Mouse (Mus musculus): ENCODE results near the gene Gja6.

Gja6 gene

GRCm38 (mm10) chrX:160906952-160907351, at the start of gene Gja6:
Gene Gja6 (minus strand): TSS chrX:160907052.
- WGBS = 55% methylated on average over 4 of the region's 4 CpGs

- 61% methylated on average over 2 of the region's 2 CpGs for WGBS
Measured at GRCm38 (mm10) chrX:160949583-160949982, 42.7 kb upstream of the Gja6 start.

GRCm38 (mm10) chrX:160944722-160945121, 37.9 kb upstream of the Gja6 start:
- 63% methylated on average over 4 of the region's 4 CpGs for WGBS

GRCm38 (mm10) chrX:160935541-160935940, 28.7 kb upstream of the Gja6 start:
- 38% methylated on average over 1 of the region's 1 CpGs for WGBS

- 90% methylated on average over 1 of the region's 1 CpGs for WGBS
Measured at GRCm38 (mm10) chrX:160928870-160929269, 22.0 kb upstream of the Gja6 start.

GRCm38 (mm10) chrX:160919022-160919637, 12.3 kb upstream of the Gja6 start:
- 95% methylated on average over 3 of the region's 3 CpGs for WGBS

- 44% methylated on average over 4 of the region's 4 CpGs for WGBS
Measured at GRCm38 (mm10) chrX:160906477-160906876, 375 bp downstream of the Gja6 start.

GRCm38 (mm10) chrX:160905913-160906312, 939 bp downstream of the Gja6 start:
- 54% methylated on average over 4 of the region's 4 CpGs for WGBS

DNA sequence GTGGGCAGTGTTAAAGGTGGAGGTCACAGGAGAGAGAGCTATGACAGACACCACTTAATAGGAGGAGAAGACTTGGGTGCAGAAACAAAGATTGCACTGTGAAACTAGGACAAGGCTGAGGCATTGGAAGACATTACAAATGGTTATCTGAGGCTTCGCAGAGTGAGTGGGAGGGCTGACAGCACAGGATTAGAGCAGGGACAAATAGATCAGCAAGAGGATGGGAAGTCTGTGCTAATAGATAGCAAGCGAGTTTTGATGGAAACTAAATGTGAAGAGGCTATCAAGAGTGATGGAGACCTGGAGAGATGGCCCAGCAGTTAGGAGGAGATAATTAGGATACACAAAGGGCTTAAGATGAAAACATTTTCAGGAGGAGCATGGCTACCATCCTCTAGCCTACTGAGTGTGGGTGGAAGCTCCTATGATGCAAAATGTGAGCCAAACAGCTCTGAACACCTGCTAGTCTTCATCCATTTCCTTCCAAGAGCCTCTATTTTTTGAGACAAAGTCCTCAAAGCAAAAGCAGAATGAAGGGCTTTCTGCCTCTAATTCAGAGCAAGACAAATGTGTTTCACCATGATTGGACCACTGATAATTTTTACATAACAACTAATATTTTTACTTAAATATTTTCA, 1.7 kb downstream of the Gja6 start:
- WGBS = 36% methylated on average over 2 of the region's 2 CpGs

- 93% methylated on average over 2 of the region's 2 CpGs for WGBS
Measured at GRCm38 (mm10) chrX:160901118-160901517, 5.7 kb downstream of the Gja6 start.

DNA sequence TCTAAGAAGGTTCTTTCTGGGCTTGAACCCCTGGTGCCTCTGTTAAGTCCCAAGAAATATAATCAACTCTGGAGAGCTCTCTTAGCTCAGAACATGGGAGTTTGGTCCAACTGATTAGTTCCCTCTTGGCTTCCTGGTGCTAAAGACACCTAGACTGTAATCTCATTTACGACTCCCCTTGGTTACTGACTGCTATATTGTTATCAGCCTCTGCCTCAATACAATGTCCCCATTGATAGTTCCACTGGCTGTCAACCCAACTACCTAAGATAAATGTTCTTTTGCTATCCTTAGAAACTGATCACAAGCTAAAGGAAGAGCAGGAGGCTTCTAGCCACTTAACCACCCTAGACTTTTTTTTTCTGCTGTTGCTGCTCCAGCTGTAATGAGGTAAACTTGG, 14.8 kb downstream of the Gja6 start:
- WGBS = 63% methylated on average over 1 of the region's 1 CpGs

- 18% methylated on average over 2 of the region's 2 CpGs for WGBS
Measured at GRCm38 (mm10) chrX:160886301-160886700, 20.6 kb downstream of the Gja6 start.

DNA sequence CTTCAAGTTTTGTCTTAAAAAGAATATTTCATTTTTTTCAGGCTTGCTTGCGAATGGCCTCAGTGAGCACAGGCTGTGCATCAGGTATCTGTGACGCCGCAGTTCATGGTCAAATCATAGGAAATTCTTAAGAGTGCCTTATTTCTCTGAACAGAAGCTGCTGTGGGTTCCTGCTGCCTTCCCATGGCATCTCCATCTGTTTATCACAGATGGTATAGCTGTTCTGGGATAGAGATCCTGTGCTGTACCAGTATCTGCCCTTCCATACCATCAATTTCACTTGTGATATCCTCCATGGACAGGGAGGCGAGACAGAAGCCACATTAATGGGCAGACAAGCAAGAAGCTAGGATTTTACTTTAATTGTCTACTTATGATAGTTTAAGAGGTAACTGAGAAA, 40.3 kb downstream of the Gja6 start:
- 65% methylated on average over 4 of the region's 4 CpGs for WGBS

- 44% methylated on average over 4 of the region's 4 CpGs for WGBS
Measured at GRCm38 (mm10) chrX:160865022-160865421, 41.8 kb downstream of the Gja6 start.

DNA sequence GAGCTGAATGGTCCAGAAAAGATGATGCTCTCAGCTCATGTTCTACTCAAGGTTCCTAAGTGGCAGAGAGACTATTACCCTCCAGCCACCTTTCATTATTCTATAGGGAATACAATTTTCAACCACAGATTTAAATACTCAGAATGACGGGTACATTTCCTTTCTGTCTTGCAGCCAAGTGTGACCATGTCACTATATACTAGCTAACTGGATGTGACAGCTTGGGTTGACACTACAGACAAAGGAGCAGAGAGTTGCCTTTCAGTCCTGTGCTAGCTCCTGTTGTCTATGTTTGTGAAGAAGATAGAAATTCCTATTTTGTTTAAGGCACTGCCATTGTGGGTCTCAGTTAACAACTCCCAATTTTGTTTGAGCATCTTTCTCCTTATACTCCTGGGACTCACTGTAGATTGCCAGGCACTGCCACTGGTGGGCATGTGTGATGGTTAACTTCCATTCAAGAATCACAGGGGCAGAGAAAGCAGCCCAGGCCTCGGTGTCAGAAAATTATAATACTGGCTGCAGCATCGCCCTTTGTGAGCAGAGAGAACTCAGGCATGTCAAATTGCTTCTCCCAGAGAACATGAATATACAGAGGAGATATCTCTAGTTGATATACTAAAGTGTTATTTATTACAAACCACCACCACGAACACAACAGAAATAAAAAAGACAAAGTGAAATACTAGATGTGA, 43.0 kb downstream of the Gja6 start:
- 60% methylated on average over 4 of the region's 4 CpGs for WGBS
